Mouse (Mus musculus): ENCODE measurements around the gene Sec16a.

- TF ChIP-seq CTCF (IDR thresholded peaks at IDR 0.05; ENCODE audit: insufficient read depth, low read depth, low read length) = no peak
- TF ChIP-seq POLR2A (IDR thresholded peaks at IDR 0.05; ENCODE audit: insufficient read depth, low read depth, low read length) = no peak
Observed at GRCm38 (mm10) chr2:26398978-26399377, 46.0 kb downstream of the Sec16a start.
